Mouse (Mus musculus): ENCODE data around the gene Slx1b. TPM values are rescaled to one million over a fixed set of nuclear protein-coding genes. Genes with fewer than 3 reads are reported as not detected.

Gene Slx1b
- 4.7 TPM for polyA plus RNA-seq (2014; fragmentation: Illumina TruSeq; extraction: RNeasy Lipid Tissue Mini Kit (QIAGEN cat#74804); ENCODE audit: low read depth, low replicate concordance)

DNA sequence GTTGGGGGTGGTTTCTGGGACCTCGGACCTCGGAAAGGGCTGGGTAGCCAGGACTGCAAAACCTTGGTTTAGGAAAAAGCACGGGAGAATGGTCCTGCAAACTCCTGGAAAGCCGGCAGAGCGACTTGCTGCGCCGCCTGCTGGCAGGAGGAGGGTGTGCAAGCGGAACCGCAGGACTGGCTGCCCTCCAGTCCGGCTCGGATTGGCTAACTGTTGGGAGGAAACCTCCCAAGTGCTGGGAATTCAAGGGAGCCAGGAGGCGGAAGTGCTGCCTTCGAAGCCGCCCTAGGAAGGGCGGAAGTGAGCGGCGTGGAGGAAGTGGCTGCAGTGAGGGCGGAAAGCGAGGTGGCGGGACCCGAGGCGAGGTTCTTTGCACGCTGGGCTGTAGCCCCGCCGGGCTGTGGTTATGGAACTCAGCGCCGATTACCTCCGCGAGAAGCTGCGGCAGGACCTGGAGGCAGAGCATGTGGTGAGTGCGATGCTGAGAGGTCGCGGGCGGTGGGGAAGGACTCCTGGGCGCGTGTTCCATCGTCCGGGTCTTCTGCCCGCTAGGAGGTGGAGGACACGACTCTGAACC lies at the start of gene Slx1b:
Gene Slx1b (minus strand): TSS at position 154 of the 577 bp plus-strand sequence.

DNA sequence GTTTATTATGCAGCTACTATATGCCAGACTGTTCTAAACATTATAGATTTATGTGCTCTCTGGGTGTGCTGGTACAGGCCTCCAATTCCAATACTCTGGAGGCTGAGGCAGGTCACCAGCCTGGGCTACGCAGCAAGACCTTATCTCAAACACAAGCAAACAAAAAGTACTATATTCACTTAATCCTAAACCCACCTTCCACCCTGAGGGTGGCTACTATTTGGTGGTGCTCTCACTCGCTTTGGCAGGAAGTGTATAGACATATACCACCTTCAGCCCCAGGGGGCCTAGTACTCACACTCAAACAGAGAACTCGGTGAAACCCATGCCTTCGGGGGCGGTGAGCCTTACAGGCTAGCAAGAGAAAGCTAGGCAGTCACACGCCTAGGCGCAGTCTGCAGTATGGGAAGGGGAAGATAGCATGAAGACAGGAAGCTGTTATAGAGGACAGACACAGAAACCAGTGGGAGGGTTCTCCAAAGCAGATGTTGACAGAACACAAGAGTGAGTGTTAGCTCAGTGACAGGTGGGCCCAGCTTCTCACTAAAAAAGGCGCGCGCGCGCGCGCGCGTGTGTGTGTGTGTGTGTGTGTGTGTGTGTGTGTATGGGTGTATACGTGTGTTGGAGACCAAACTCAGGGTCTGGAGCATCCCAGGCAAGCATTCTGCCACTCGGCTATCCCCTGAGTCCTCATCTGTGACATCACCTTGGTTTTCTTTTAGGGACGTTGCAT lies 12.0 kb upstream of the Slx1b start, which contains the start of gene Coro1a:
Gene Coro1a (minus strand): TSS at position 346 of the 733 bp plus-strand sequence.

DNA sequence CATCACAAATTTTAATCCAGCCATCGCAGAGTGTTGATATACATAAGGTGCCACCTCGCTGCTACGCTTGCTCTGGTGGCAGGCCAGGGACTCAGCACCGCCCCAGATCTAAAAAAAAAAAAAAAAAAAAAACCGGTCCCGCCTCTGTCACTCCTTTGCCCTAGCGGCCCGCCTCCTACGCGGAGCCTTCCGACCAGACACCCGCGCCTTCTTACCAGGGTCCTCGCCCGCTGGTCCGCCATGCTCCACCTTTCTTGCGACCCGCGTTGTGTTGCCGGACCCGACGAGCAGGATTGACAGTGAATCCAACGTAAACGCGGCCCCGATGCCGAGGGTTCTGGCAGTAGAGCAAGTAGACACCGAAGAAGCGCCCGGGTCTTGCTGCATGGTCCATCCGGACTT lies 373 bp downstream of the Slx1b start, which contains the start of gene Bola2:
Gene Bola2 (plus strand): TSS at position 192 of the 402 bp plus-strand sequence.

DNA sequence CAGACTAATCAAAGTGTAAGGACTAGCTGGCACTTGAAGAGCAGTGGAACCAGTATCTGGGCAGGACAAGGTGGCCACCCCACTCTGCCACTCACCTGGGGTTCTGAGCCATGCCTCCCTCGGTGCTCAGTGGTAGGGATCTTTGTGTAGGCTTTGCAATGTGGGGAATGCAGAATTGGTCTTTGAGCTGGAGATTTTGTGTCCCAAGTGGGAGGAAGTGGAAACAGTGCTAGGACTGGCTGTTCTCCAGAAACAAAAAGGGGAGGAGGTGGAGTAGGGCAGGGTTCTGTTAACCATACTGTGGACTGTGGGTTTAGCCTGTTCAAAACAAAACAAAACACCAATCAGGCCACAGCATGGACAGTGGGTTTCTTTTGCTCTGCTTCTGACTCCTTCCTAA lies 19.4 kb downstream of the Slx1b start, which contains the start of gene Sult1a1:
Gene Sult1a1 (minus strand): TSS at position 226 of the 400 bp plus-strand sequence.

DNA sequence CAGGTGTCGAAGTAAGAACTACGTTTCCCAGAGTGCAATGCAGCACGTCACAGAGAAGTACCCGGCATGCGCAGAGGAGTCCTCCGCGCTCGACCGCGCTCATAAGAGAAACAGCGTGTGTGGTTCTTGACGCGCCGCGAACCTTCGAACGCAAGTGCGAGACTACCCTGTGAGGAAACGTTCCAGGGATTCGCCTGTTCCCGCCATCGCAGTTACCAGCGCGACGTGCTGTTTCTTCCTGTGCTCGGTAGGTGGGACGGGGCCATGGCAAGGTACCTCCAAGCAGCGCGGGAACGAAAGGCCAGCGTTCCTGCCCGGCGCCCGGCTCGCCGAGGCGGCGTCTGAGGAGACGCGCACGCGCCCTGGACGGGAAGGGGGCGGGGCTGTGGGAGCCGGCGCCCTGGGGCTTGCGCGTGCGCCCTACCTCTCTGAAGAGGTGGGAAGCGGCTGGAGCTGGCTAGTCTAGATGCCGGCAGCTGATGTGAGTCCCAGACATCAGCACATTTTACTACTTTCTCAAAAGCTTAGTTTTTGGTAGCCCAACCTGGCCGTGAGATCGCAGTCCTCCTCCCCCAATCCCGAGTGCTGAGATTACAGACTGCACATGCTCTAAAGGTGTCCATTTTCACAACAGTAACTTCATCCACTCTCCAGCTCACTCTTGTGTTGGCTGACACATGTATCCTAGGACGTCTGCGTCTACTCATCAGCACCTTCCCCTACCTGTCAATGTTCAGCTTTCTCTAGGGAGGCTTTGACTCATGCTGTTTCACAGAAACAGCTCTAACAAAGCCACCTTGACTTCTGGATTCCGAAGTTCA lies 46.1 kb downstream of the Slx1b start, which contains the start of gene Sgf29:
Gene Sgf29 (plus strand): TSS at position 79 of the 821 bp plus-strand sequence.

Other genes starting within 250 kb of the Slx1b start
- gene Atp2a1, start 232.7 kb downstream of the Slx1b start, polyA plus RNA-seq (2014; fragmentation: Illumina TruSeq; extraction: RNeasy Lipid Tissue Mini Kit (QIAGEN cat#74804); ENCODE audit: low read depth, low replicate concordance) = 3.3 TPM
- 53.5 TPM for gene Sh2b1, start 220.4 kb downstream of the Slx1b start, polyA plus RNA-seq (2014; fragmentation: Illumina TruSeq; extraction: RNeasy Lipid Tissue Mini Kit (QIAGEN cat#74804); ENCODE audit: low read depth, low replicate concordance)
- 283 TPM for gene Tufm, start 208.4 kb downstream of the Slx1b start, polyA plus RNA-seq (2014; fragmentation: Illumina TruSeq; extraction: RNeasy Lipid Tissue Mini Kit (QIAGEN cat#74804); ENCODE audit: low read depth, low replicate concordance)
- 50.3 TPM for gene Atxn2l, start 192.3 kb downstream of the Slx1b start, polyA plus RNA-seq (2014; fragmentation: Illumina TruSeq; extraction: RNeasy Lipid Tissue Mini Kit (QIAGEN cat#74804); ENCODE audit: low read depth, low replicate concordance)
- 108 TPM for gene Eif3c, start 129.4 kb downstream of the Slx1b start, polyA plus RNA-seq (2014; fragmentation: Illumina TruSeq; extraction: RNeasy Lipid Tissue Mini Kit (QIAGEN cat#74804); ENCODE audit: low read depth, low replicate concordance)
- 0.60 TPM for gene Apobr, start 110.8 kb downstream of the Slx1b start, polyA plus RNA-seq (2014; fragmentation: Illumina TruSeq; extraction: RNeasy Lipid Tissue Mini Kit (QIAGEN cat#74804); ENCODE audit: low read depth, low replicate concordance)
- gene Cln3, start 110.0 kb downstream of the Slx1b start, polyA plus RNA-seq (2014; fragmentation: Illumina TruSeq; extraction: RNeasy Lipid Tissue Mini Kit (QIAGEN cat#74804); ENCODE audit: low read depth, low replicate concordance) = 10.3 TPM
- not detected for gene Il27, start 100.8 kb downstream of the Slx1b start, polyA plus RNA-seq (2014; fragmentation: Illumina TruSeq; extraction: RNeasy Lipid Tissue Mini Kit (QIAGEN cat#74804); ENCODE audit: low read depth, low replicate concordance)
- gene Nupr1, start 64.9 kb downstream of the Slx1b start, polyA plus RNA-seq (2014; fragmentation: Illumina TruSeq; extraction: RNeasy Lipid Tissue Mini Kit (QIAGEN cat#74804); ENCODE audit: low read depth, low replicate concordance) = 21.1 TPM
- gene Sgf29, start 46.5 kb downstream of the Slx1b start, polyA plus RNA-seq (2014; fragmentation: Illumina TruSeq; extraction: RNeasy Lipid Tissue Mini Kit (QIAGEN cat#74804); ENCODE audit: low read depth, low replicate concordance) = 17.1 TPM
- gene Sult1a1, start 19.4 kb downstream of the Slx1b start, polyA plus RNA-seq (2014; fragmentation: Illumina TruSeq; extraction: RNeasy Lipid Tissue Mini Kit (QIAGEN cat#74804); ENCODE audit: low read depth, low replicate concordance) = 66.1 TPM
- gene Bola2, start 383 bp downstream of the Slx1b start, polyA plus RNA-seq (2014; fragmentation: Illumina TruSeq; extraction: RNeasy Lipid Tissue Mini Kit (QIAGEN cat#74804); ENCODE audit: low read depth, low replicate concordance) = 24.6 TPM
- 8.3 TPM for gene Coro1a, start 12.0 kb upstream of the Slx1b start, polyA plus RNA-seq (2014; fragmentation: Illumina TruSeq; extraction: RNeasy Lipid Tissue Mini Kit (QIAGEN cat#74804); ENCODE audit: low read depth, low replicate concordance)
- 60.7 TPM for gene Mapk3, start 63.8 kb upstream of the Slx1b start, polyA plus RNA-seq (2014; fragmentation: Illumina TruSeq; extraction: RNeasy Lipid Tissue Mini Kit (QIAGEN cat#74804); ENCODE audit: low read depth, low replicate concordance)
- 3.2 TPM for gene Gdpd3, start 70.5 kb upstream of the Slx1b start, polyA plus RNA-seq (2014; fragmentation: Illumina TruSeq; extraction: RNeasy Lipid Tissue Mini Kit (QIAGEN cat#74804); ENCODE audit: low read depth, low replicate concordance)
- 118 TPM for gene Ypel3, start 81.2 kb upstream of the Slx1b start, polyA plus RNA-seq (2014; fragmentation: Illumina TruSeq; extraction: RNeasy Lipid Tissue Mini Kit (QIAGEN cat#74804); ENCODE audit: low read depth, low replicate concordance)
- gene Tbx6, start 85.7 kb upstream of the Slx1b start, polyA plus RNA-seq (2014; fragmentation: Illumina TruSeq; extraction: RNeasy Lipid Tissue Mini Kit (QIAGEN cat#74804); ENCODE audit: low read depth, low replicate concordance) = 1.6 TPM
- gene Ppp4c, start 96.7 kb upstream of the Slx1b start, polyA plus RNA-seq (2014; fragmentation: Illumina TruSeq; extraction: RNeasy Lipid Tissue Mini Kit (QIAGEN cat#74804); ENCODE audit: low read depth, low replicate concordance) = 43.4 TPM
- 7.6 TPM for gene Fam57b, start 101.9 kb upstream of the Slx1b start, polyA plus RNA-seq (2014; fragmentation: Illumina TruSeq; extraction: RNeasy Lipid Tissue Mini Kit (QIAGEN cat#74804); ENCODE audit: low read depth, low replicate concordance)
- not detected for gene 4930451I11Rik, start 135.9 kb upstream of the Slx1b start, polyA plus RNA-seq (2014; fragmentation: Illumina TruSeq; extraction: RNeasy Lipid Tissue Mini Kit (QIAGEN cat#74804); ENCODE audit: low read depth, low replicate concordance)
- gene Doc2a, start 151.6 kb upstream of the Slx1b start, polyA plus RNA-seq (2014; fragmentation: Illumina TruSeq; extraction: RNeasy Lipid Tissue Mini Kit (QIAGEN cat#74804); ENCODE audit: low read depth, low replicate concordance) = not detected
- gene Hirip3, start 166.2 kb upstream of the Slx1b start, polyA plus RNA-seq (2014; fragmentation: Illumina TruSeq; extraction: RNeasy Lipid Tissue Mini Kit (QIAGEN cat#74804); ENCODE audit: low read depth, low replicate concordance) = 22.7 TPM
- gene Ino80e, start 166.6 kb upstream of the Slx1b start, polyA plus RNA-seq (2014; fragmentation: Illumina TruSeq; extraction: RNeasy Lipid Tissue Mini Kit (QIAGEN cat#74804); ENCODE audit: low read depth, low replicate concordance) = 18.7 TPM
- 41.9 TPM for gene Taok2, start 188.9 kb upstream of the Slx1b start, polyA plus RNA-seq (2014; fragmentation: Illumina TruSeq; extraction: RNeasy Lipid Tissue Mini Kit (QIAGEN cat#74804); ENCODE audit: low read depth, low replicate concordance)
- 19.1 TPM for gene Tmem219, start 227.1 kb upstream of the Slx1b start, polyA plus RNA-seq (2014; fragmentation: Illumina TruSeq; extraction: RNeasy Lipid Tissue Mini Kit (QIAGEN cat#74804); ENCODE audit: low read depth, low replicate concordance)
- 7.8 TPM for gene Kctd13, start 233.1 kb upstream of the Slx1b start, polyA plus RNA-seq (2014; fragmentation: Illumina TruSeq; extraction: RNeasy Lipid Tissue Mini Kit (QIAGEN cat#74804); ENCODE audit: low read depth, low replicate concordance)

Measured in heart, adult 10 weeks (tissue).